Mouse (Mus musculus): ENCODE data around the gene St5.

St5 gene

DNA sequence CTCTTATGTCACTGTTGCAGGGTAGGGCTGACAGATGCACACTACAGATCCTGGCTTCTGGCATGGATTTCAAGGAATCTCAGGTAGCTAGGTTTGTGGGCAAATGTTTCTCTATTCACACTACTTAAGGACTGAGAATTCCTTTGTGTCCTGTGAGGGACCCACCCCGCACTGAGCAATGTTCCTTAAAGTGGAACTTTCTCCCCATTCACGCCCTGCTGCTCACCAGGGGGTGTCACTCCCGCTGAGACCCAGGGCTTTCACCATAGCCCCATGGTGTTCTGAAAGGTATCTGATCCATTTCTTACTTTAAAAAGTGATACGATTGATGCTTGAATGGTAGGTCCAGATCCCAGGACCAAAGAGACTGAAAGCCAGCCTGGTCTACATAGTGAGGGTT lies 684 bp downstream of the St5 start:
- DNase-seq (ENCODE audit: low read depth, low spot score) = no peak

DNA sequence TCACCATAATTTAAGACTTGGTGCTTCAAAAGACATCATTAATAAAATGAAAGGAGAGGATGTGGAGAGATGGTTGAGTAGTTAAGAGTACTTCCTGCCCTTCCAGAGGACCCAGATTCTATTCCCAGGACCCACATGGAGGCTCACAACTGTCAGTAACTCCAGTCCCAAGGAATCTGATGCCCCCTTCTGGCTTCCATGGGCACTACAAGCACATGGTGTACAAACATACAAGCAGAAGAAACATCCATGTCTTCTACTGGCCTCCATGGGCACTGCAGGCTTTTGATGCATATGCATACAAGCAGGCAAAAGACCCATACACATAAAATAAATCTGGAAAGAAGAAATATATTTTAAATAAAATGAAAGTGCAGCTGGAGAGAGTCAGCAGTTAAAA lies 3.2 kb downstream of the St5 start:
- DNase-seq (ENCODE audit: low read depth, low spot score) = no peak

DNA sequence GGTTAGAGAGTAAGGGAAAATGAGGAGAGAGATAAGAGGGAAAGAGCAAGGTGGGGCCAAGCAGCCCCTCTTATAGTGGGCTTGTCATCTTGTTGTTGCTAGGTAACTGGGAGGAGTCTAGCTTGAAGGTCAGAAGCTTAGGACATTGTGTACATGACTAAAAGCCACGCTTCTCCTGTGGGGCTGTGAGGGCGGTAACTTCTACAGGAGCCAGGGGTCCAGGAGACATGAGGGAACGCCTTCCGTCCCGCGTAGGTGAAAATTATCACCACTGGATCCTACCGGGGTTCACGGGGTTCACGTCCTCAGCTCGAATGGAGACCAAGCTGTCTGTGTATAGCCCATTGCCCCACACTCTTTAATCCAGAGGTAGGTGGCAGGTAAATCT lies 8.1 kb downstream of the St5 start:
- DNase-seq (ENCODE audit: low read depth, low spot score) = no peak

DNA sequence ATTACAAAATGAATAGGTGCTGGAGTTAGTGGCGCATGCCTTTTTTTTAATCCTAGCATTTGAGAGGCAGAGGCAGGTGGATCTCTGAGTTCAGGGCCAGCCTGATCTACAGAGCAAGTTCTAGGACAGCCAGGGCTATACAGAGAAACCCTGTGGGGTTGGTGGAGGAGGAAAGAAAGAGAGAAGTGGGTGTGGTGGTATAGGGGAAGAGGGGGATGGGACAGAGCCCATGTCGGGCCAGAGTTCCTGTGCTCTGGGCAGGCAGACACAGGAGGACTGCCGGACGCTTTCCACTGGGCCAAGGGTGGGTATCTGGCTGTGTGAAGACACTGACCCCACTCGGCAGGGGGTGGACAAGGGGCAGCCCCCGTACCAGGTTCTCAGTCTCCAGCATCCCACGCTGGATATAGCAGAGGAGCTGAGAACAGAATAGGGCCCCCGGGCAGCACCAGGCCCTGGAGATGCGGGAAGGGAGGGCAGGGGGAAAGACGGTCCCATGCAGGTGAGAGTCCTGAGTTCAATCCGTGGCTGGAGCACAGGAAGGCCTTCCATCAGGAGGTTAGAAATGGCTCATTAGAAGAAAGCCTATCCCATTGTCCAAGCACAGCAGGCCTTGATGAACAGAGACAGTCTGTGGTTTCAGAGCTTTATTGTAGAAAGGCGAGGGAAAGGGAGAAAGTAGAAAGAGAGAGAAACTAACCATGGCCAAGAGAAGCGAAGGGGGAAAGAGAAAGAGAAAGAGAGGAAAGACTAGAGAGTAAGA lies 8.6 kb downstream of the St5 start:
- no peak for DNase-seq (ENCODE audit: low read depth, low spot score)

DNA sequence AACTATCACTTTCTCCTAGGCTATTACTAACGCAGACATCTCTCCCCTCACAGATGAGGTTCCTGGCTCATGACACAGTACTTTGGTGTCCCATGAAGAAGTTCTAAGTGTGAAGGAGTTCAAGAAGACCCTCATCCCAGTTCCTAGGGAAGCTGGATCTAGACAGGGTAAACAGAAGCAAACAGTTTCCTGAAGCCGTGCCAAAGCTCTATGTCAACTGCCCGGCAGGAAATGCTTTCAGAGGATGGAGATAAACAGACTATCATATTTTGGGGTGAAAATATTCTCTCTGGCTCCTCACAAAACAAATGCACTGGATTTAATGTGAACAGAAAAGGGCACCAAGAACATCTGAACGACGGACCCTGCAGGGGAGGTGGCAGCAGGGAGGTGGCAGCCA lies 12.4 kb downstream of the St5 start:
- DNase-seq (ENCODE audit: low read depth, low spot score) = no peak

DNA sequence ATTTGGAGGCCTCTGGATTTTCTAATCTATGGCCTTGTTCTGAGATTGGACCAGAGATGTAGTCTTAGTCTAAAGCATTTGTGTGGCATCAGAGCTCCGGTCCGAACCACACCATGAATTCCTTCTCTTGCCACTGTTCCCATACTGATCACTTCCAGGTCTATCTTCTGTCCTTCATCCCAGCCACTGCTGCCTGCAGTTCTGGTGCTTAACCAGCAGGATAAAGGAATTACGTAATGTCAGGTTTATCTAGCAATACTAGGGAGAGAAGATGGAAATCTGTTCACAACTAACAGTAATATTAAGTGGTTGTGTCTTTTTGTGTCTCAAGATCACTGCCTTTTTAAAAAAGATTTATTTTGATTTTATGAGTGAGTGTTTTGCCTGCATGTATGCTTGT lies 13.3 kb downstream of the St5 start:
- DNase-seq (ENCODE audit: low read depth, low spot score) = no peak

DNA sequence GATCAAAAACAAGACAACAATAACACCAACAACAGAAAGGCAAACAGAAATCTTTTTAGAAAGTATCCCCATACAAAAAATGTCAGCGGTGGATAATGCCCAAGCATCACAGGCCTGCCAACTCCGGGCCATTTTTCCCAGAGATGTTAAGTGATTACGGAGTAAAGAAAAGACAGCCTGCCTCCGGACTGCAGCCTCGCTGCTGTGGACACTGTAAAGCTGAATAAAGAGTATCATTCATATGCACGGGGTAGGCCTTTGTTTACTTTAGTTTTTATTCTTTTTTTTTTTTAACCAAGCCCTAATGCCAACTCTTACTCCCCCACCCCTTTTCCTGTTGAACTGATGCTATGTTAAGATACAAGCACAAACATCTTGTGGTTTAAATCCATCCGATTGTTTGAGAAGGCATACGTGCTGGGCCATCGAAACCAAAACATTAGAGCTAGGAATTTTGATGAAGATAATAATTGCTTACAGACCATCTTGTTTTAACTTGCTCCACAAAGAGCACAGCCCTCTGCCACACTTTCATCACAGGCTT lies 16.7 kb downstream of the St5 start:
- no peak for DNase-seq (ENCODE audit: low read depth, low spot score)

DNA sequence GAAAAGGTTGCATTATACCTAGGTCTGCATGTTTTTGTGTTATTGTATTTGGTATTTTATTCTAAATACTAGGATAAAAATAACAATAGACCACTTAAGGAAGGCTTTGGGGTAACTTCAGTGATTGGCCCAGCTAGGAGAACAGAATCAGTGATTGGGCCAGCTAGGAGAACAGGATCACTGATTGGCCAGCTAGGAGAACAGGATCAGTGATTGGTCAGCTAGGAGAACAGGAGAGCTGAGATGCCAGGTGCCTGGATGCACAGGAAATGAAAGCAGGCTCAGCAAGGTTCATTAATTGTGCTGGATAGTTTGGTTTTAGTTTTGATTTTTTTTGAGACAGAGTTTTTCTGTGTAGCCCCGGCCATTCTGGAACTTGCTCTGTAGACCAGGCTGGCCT lies 22.5 kb downstream of the St5 start:
- DNase-seq (ENCODE audit: low read depth, low spot score) = no peak

DNA sequence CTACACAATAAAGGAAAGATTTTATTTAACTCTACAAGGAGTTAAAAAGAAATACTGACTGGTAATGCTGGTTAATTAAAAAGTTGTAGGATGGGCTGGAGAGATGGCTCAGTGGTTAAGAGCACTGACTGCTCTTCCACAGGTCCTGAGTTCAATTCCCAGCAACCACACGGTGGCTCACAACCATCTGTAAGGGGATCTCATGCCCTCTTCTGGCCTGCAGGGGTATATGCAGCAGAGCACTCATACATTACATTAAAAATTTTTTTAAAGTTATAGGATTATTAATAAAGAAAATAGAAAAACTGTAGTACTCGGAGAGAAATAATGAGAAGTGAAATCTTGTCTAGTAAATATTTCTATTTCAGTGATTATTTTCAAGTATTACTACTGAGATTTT lies 23.1 kb downstream of the St5 start:
- DNase-seq (ENCODE audit: low read depth, low spot score) = no peak

DNA sequence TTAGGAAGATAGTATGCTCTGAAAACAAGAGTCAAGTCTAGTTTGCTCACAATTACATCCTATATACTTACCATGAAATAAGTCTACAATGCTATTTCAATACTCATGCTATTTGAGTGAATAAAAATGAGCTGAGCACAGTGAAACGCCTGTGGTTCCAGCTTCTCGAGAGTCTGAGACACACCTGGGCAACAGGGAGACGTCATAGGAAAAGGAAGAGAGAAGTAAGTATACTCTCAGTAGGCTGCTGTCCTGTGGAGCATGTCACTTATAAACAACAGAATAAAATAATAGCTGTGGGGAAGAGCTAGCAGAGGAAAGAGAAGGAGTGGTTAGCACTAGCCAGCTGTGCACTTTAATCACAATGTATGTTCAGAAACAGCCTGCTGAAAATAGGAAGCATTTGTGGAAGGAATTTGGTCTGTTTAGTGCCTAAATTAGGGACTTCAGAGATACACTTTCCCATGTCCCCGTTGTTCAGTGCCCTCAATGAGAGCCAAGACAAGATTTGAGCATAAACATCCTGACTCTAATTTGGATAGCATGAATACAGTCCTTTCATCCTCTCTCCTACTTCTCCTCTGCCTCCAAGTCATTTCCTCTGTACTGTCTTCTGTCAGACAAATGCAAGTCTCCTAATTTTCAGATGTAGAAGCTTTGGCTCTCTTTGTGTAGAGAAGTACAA lies 28.3 kb downstream of the St5 start:
- no peak for DNase-seq (ENCODE audit: low read depth, low spot score)

DNA sequence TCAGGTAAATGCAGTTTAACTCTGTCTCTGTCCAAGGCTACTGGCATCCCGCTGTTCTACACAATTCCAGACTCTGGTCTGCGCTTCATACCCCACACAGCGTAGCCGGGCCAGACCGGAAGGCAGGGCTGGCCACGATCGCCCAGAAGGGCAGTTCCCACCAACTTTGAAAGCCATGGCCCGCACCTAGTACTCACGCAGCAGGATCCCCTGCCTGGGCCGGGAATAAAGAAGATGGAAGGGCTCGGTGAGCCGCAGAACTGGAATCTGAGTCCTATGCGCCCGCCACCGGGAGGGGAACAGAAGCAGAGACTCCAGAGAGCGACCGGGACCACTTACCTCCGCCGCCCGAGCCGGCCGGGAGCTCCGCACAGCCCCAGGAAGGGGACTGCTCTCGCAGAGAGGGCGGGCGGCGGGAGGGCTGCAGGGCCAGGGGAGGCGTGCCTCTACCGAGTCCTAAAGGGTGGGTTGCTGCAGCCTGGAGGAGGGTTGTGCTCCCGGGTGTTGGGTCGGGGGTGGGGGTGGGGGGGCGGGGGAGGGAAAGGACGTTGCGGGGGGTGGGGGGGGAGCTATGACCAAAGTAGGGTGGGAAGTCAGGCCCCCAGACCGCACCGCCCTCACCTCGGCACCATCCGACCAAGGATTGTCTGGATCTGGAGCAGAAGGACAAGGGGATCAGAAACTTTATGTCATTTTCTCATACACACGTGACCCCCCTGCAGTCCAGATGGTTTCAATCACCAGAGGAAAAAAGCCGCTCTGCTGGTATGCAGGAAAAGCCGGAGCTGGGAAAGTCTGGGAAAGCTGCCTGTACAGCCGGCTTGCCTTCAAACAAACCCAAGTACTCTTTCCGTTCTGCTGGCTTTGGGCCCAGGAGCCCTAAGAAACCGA lies 31.6 kb downstream of the St5 start:
- DNase-seq (ENCODE audit: low read depth, low spot score) = peak; percentile 62

DNA sequence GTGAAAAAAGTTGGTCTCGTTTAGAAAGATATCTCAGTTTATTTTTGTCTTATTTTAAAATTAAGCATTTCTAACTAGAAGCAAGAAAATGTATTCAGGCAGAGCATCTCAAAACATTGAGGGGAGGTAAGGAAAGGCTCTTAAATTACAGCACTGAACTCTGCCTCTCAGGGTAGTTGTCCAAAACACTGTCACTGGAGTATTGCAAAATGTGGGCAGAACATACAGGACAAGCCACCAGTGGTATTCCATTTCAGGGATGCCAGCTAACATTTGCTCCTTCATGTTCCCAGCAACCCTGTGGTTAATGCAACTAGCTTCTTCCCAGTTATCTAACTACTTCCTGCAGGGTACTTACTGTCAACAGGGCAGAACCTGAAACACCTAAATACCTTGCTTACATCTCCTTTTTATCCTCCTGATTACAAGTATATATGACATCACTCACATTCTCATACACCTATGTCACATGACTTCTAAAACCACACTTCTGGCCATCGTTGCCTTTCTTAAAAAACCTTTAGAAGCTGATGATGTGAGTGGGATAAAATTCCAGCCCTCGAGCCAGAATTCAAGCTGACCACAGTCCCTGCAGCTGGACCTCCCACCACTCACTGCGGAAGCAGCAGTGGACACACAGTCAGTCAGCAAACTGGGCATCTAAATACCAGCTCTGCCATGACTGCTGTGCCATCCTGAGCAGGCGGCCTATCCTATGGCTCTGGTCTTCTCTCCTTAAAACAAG lies 33.8 kb downstream of the St5 start:
- no peak for DNase-seq (ENCODE audit: low read depth, low spot score)

DNA sequence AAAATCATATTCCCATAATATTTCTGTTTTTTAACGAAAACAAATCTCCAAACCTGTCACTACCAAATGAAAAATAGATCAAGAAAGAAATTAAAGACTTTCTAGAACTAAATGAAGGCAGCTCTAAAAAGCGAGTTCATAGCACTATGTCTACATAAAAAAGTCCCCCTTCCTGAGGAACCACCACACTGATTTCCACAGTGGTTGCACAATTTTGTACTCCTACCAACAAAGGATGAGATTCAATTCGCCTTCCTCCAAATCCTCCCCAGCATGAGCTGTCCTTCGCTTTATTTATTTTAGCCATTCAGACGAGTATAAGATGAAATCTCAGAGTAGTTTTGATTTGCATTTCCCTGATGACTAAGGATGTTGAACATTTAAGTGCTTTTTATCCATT lies 36.7 kb downstream of the St5 start:
- DNase-seq (ENCODE audit: low read depth, low spot score) = no peak

DNA sequence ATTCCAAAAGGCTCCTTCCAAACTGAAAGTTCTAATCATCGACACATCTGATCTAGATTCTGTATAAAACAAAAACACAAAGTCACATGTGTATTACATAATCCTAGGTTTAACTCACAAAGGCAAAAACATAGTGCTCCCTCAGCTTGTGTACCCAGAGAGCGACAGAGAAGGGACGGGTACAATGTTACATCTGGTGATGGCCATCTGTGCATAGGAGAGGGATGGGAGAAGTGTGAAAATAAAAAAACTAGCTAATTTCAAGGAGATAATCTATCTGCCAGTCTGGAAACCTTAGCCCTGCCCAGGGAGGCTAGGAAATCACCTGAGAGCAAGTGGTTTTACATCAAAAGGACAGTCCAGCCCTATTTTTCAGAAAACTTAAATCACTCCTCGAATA lies 40.8 kb downstream of the St5 start:
- peak; percentile 33 for DNase-seq (ENCODE audit: low read depth, low spot score)

DNA sequence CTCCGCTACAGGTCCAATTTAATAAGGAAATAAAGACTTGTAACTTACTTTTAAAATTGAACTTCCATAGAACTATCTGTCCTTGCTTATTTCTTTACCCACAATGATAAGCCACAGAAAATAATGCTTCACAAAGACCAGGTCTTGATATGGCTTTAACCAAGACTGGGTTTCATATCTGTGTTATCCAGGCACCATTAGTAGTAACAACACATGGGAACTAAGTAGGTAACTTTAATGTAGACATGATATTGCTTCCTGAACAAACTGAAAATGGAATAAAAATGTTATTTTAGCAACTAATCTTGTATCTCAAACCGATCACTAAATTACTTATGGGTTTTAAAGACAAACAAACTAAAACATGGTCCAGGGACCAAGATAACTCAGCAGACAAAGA lies 44.1 kb downstream of the St5 start:
- no peak for DNase-seq (ENCODE audit: low read depth, low spot score)

DNA sequence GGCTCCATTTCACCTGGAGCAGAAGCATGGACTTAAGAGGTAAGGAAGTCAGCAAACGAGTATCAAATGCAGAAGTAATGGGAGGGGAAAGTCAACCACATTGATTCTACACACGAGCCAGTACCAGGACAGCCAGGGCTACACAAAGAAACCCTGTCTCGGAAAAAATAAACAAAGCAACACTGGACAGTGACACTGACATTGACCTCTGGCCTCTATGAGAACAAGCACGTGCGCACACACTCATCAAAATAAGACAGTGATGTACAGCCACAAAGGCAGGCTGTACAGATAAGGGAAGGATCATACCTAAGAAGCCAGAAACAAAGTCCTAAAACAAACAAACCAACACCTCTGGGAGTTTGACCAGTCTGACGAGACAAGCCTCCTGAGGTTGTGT lies 45.5 kb downstream of the St5 start:
- no peak for DNase-seq (ENCODE audit: low read depth, low spot score)

DNA sequence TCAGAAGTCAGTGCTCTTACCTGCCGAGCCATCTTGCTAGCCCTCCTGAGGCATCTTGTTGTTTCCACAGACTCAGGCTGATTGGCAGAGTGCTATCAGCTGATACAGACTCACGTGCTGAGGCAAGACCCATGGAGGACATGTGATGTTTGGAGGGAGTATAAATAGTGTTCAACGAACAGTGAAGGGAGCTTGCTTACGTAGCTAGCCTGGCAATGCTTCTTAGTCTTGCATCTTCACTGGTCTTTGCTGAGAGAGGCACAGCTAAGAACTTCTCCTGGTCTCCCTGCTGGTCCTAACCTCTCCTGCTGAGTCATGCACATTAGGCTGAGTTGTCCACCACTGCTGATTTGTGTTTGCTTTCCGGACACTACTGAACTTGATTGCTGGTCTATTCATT lies 48.5 kb downstream of the St5 start:
- no peak for DNase-seq (ENCODE audit: low read depth, low spot score)

DNA sequence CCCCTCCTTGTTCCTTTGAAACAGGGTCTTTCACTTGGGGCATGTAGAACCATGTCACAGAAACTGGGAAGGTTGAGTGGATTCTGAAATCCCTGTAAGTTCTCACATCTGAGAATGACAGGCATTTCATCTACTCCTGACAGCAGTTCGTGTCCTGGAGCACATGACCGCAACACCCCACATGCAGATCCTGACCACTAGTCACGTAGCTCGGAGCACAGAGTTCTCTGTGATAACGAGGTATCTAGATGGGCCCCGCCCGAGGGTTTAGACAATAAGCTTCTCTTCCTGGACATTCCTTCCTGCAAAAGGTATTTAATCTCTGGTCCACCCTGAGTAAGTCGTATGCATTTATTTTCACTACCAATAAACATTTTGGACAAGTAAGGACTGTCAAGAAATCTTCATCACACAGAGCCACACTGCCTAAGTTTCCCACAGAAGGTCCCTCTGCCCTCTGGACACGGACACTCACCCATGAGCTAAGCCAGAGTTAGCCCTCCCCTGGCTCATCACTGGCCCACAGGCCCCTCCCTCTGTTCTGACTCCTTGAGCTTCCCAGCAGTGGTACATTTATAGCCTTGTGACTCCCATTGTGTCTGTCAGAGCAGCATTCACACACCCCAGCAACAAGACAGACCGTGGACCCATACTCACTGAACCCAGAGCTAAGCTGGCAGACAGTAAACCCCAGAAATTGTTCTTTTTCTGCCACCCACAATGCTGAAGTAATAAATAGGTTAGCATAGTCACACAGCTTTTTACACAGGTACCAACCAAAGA lies 54.4 kb downstream of the St5 start:
- no peak for DNase-seq (ENCODE audit: low read depth, low spot score)

DNA sequence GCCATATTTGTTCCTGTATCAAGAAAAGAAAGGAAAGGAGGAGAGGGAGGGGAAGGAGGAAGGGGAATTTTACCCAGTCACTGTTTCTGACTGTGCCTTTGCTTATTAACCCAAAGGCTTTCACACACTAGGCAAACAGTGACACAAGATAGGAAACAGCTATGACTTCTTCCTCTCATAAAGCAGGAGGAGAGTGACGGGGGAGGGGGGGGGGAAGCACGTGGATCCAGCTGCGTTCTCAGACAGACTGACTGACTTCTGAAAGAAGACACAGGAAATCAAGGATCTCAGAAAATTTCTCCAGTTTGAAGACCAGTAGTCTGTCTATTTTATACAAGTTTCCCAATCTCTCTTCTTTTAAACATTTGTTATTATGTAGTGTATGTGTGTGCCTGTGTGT lies 56.8 kb downstream of the St5 start:
- DNase-seq (ENCODE audit: low read depth, low spot score) = no peak

DNA sequence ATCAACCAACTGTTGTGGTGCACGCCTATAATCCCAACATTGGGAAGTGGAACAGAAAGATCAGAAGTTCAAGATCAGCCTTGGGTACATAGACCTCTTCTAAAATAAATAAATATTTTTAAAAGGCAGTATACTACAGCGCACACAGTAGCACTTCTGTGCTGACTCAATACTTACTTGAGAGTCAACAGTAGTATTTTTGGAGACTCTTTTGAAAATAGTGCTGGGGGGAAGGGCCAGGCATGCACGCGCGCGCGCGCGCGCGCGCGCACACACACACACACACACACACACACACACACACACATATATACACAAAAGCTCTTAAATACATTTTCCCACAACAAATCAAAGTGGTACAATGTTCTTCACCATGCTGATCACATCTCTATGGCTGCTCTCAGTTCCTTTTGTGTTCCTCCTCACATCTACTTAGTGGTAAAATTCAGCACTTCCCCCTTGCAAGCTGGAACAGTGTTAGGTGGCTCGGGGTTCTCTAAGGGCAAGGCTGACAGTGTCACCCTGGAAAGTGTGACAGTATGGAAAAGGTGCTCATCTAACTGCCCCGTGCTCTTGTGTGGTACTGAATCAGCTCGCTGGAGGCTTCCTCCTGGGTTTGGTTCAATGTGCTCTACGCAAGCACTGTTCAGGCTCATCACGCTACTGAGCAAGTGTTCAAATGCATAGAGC lies 60.0 kb downstream of the St5 start:
- DNase-seq (ENCODE audit: low read depth, low spot score) = no peak

Data from telencephalon, adult 2 months (tissue).